Comparison of ENCODE assay signal across 8 mouse cellular contexts in the genomic region with DNA sequence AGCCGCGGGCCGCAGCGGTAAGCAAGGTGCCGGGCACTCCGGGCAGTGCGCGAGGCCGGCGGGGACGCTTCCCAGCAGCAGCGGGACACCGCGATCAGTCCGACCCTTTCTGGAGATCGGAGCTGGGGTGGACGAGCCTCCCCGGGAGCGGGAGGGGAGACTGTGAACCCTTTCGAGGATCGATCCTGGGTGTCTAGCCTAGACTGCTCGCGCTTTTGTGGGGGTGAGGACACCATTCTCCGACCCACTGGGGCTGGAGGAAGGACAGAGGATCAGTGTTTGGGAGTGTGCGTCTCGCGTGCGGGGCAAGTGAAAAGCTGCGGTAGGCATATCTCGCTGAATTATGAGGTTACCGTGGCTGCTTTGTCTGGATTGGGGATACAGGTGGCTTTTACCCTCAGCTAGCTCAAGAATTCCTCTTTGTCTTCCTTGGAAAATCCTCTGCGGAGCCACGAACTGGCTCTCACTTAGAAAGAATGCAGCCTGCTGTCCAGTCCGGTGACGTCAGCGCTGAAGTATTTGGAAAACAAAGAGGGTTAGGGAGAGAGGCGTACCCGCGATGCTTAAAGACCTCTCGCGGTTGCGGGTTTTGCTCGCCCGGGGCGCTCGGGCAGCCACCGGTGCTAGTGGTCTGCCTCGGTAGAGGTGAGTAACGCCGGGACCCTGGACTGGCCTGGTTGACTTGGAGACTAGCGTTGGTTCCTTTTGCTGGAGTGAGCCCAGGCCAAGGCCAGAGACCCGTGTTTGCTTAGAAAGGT. TPM values are rescaled to one million over a fixed set of nuclear protein-coding genes. Genes with fewer than 3 reads are reported as not detected.
DNase-seq lines count a peak whose midpoint lies in the region; ATAC-seq and TF ChIP-seq lines count a peak whose summit lies in the region.

No protein-coding gene starts in this region.

- WGBS in forebrain, embryonic 13.5 days, result under 1% methylated on average over 52 of the region's 52 CpGs
- 1% methylated on average over 52 of the region's 52 CpGs for WGBS in heart, postnatal 0 days
- WGBS in liver, embryonic 14.5 days (ENCODE audit: insufficient replicate concordance), result under 1% methylated on average over 52 of the region's 52 CpGs
- 0% methylated on average over 52 of the region's 52 CpGs for WGBS in neural tube, embryonic 13.5 days

- H3K4me3 ChIP-seq in forebrain, embryonic 13.5 days, result peak overlapping the region; percentile 92
- peak overlapping the region; percentile 96 for H3K4me3 ChIP-seq in heart, postnatal 0 days (ENCODE audit: low read depth, low read length)
- H3K4me3 ChIP-seq in liver, embryonic 14.5 days (ENCODE audit: insufficient read depth in 1 of 2, low read depth in 2 of 2, low read length in 2 of 2), result peak overlapping the region; percentile 57 to 61
- H3K4me3 ChIP-seq in neural tube, embryonic 13.5 days, result peak overlapping the region; percentile 95

- ATAC-seq in forebrain, embryonic 13.5 days, result peak; percentile 60
- ATAC-seq in heart, postnatal 0 days (ENCODE audit: insufficient read depth, low read depth), result peak; percentile 64
- ATAC-seq in liver, embryonic 14.5 days (ENCODE audit: insufficient read depth), result no peak; the same call in none of the 2 replicates
- ATAC-seq in neural tube, embryonic 13.5 days (ENCODE audit: low read depth), result peak; percentile 58

- TF ChIP-seq CTCF in heart, postnatal 0 days (IDR thresholded peaks at IDR 0.05; ENCODE audit: low read depth), result no peak
- TF ChIP-seq CTCF in liver, embryonic 14.5 days (IDR thresholded peaks at IDR 0.05; ENCODE audit: low read depth), result no peak

- 0 out of 2 replicates have a peak, but pooled peaks have one; percentile 13 for TF ChIP-seq EP300 in heart, postnatal 0 days (IDR thresholded peaks at IDR 0.05; ENCODE audit: low read depth)
- TF ChIP-seq EP300 in liver, embryonic 14.5 days (IDR thresholded peaks at IDR 0.05; ENCODE audit: low read depth), result no peak

- H3K27me3 ChIP-seq in forebrain, embryonic 13.5 days, result no peaks in the 10 kb centered on the region
- no peaks in the 10 kb centered on the region for H3K27me3 ChIP-seq in heart, postnatal 0 days (ENCODE audit: control insufficient read depth, insufficient read depth, low read length)
- peaks cover 40% of the 10 kb centered on the region for H3K27me3 ChIP-seq in liver, embryonic 14.5 days (ENCODE audit: control insufficient read depth, insufficient read depth, low read length)
- H3K27me3 ChIP-seq in neural tube, embryonic 13.5 days, result no peaks in the 10 kb centered on the region

- peaks cover 33% of the 10 kb centered on the region for H3K36me3 ChIP-seq in forebrain, embryonic 13.5 days (ENCODE audit: poor library complexity, severe bottlenecking)
- H3K36me3 ChIP-seq in heart, postnatal 0 days (replicated peaks; ENCODE audit: control insufficient read depth, insufficient read depth, low read length), result peaks cover 34% of the 10 kb centered on the region
- H3K36me3 ChIP-seq in liver, embryonic 14.5 days (replicated peaks; ENCODE audit: control insufficient read depth, insufficient read depth, low read depth), result no peaks in the 10 kb centered on the region
- H3K36me3 ChIP-seq in neural tube, embryonic 13.5 days, result peaks cover 27% of the 10 kb centered on the region

- H3K4me1 ChIP-seq in forebrain, embryonic 13.5 days, result peaks cover 68% of the 10 kb centered on the region
- H3K4me1 ChIP-seq in heart, postnatal 0 days (ENCODE audit: control insufficient read depth, insufficient read depth), result peaks cover 52% of the 10 kb centered on the region
- peaks cover 0 to 5% of the 10 kb centered on the region in 2 experiments; a peak in 2 of 4 replicates for H3K4me1 ChIP-seq in liver, embryonic 14.5 days (replicated peaks; ENCODE audit: control insufficient read depth in 2 of 2, insufficient read depth in 2 of 2, low read length in 1 of 2)
- H3K4me1 ChIP-seq in neural tube, embryonic 13.5 days (replicated peaks), result peaks cover 72% of the 10 kb centered on the region

- H3K9ac ChIP-seq in forebrain, embryonic 13.5 days, result peak overlapping the region; percentile 96
- peak overlapping the region; percentile 100 for H3K9ac ChIP-seq in heart, postnatal 0 days (replicated peaks; ENCODE audit: low read depth, low read length)
- H3K9ac ChIP-seq in liver, embryonic 14.5 days (replicated peaks), result peak overlapping the region; percentile 60
- peak overlapping the region; percentile 100 for H3K9ac ChIP-seq in neural tube, embryonic 13.5 days

- H3K27ac ChIP-seq in forebrain, embryonic 13.5 days, result peak overlapping the region; percentile 96
- peak overlapping the region; percentile 100 for H3K27ac ChIP-seq in heart, postnatal 0 days (ENCODE audit: low read depth)
- H3K27ac ChIP-seq in liver, embryonic 14.5 days, result peak overlapping the region; percentile 31; the same call in 1 of the 2 replicates
- peak overlapping the region; percentile 99 for H3K27ac ChIP-seq in neural tube, embryonic 13.5 days (replicated peaks)

- no peaks in the 10 kb centered on the region for H3K9me3 ChIP-seq in forebrain, embryonic 13.5 days (replicated peaks)
- H3K9me3 ChIP-seq in heart, postnatal 0 days (replicated peaks; ENCODE audit: control insufficient read depth, low read length), result no peaks in the 10 kb centered on the region
- H3K9me3 ChIP-seq in liver, embryonic 14.5 days (ENCODE audit: control insufficient read depth, low read length), result no peaks in the 10 kb centered on the region
- no peaks in the 10 kb centered on the region for H3K9me3 ChIP-seq in neural tube, embryonic 13.5 days

- H3K4me2 ChIP-seq in forebrain, embryonic 13.5 days, result peak overlapping the region; percentile 91
- peak overlapping the region; percentile 94 for H3K4me2 ChIP-seq in heart, postnatal 0 days (ENCODE audit: low read depth, low read length)
- peak overlapping the region; percentile 45 for H3K4me2 ChIP-seq in liver, embryonic 14.5 days (ENCODE audit: low read depth)
- H3K4me2 ChIP-seq in neural tube, embryonic 13.5 days, result peak overlapping the region; percentile 99

- DNase-seq in 3134 (ENCODE audit: extremely low read depth, insufficient read length, low spot score), result peak; percentile 93
- peak; percentile 90 for DNase-seq in brain, adult 2 months (ENCODE audit: low read depth, low spot score)
- peak; percentile 93 for DNase-seq in heart, postnatal 0 days (ENCODE audit: low spot score)
- peak; percentile 92 to 93 for DNase-seq in kidney, postnatal 36 days
- no peak for DNase-seq in liver, embryonic 14.5 days (ENCODE audit: low read depth in 3 of 3, low spot score in 3 of 3)
- peak; percentile 59 for DNase-seq in urinary bladder, postnatal 10 days (ENCODE audit: low spot score)

RNA-seq across cellular contexts. Expression of a gene that starts 1.6 kb away (rescaled TPM):
- 46.9 and 55.3 TPM in 2 replicates for polyA plus RNA-seq in forebrain, embryonic 13.5 days (2015; fragmentation: Nextera tagmentation; extraction: Ambion mirVana)
- 115 and 221 TPM in 2 replicates for total RNA-seq in heart, postnatal 0 days (2014; rRNA removed; ENCODE audit: low replicate concordance)
- polyA plus RNA-seq in heart, postnatal 0 days (2015; fragmentation: Nextera tagmentation; extraction: Ambion mirVana), result 25.3 and 26.0 TPM in 2 replicates
- polyA plus RNA-seq in liver, embryonic 14.5 days (2012; rRNA removed), result 2.1 and 2.6 TPM in 2 replicates
- 2.5 and 3.0 TPM in 2 replicates for polyA plus RNA-seq in liver, embryonic 14.5 days (2014; fragmentation: Nextera tagmentation; extraction: Ambion mirVana)
- polyA plus RNA-seq in neural tube, embryonic 13.5 days (2015; fragmentation: Nextera tagmentation; extraction: Ambion mirVana), result 59.3 and 69.6 TPM in 2 replicates

Comparison
In these comparisons a context has a peak if more than half of its experiments do, and no peak if none do; other contexts are left out.
1. DNase-seq: peak in 3134 (single experiment), brain, adult 2 months (single experiment), heart, postnatal 0 days (single experiment), kidney, postnatal 36 days (2 of 2) and urinary bladder, postnatal 10 days (single experiment); none in liver, embryonic 14.5 days (0 of 3).
2. H3K27ac ChIP-seq: peak in every context shown above with its lines; median percentile 100 in heart, postnatal 0 days; 99 in neural tube, embryonic 13.5 days; 96 in forebrain, embryonic 13.5 days; 31 in liver, embryonic 14.5 days.
3. H3K4me2 ChIP-seq: peak in every context shown above with its lines; median percentile 99 in neural tube, embryonic 13.5 days; 94 in heart, postnatal 0 days; 91 in forebrain, embryonic 13.5 days; 45 in liver, embryonic 14.5 days.
4. Peak in every context shown above with its lines, with median percentiles within 50 percentile points of each other: H3K4me3 ChIP-seq and H3K9ac ChIP-seq.